Mouse (Mus musculus) limb, embryonic 15.5 days (tissue): Measurements from ENCODE around the gene Cmklr1. TPM values are rescaled to one million over a fixed set of nuclear protein-coding genes. Genes with fewer than 3 reads are reported as not detected.

Experiments
- ATAC-seq: fragments of 200-750 bp; cut with Nextera tagmentation; 2 replicates; pipeline ENCODE4 v1.8.0; 2017; ENCODE audit warnings: low read depth, moderate TSS enrichment; ENCODE audit not compliant: insufficient number of reproducible peaks, low FRiP score, low TSS enrichment
- H3K27ac ChIP-seq: fragments of 300-500 bp; sonication (generic); 2 replicates; pipeline ENCODE4 v1.5.1; 2015; ENCODE audit warnings: moderate library complexity, mild to moderate bottlenecking, inconsistent platforms
- H3K27me3 ChIP-seq: fragments of 300-500 bp; sonication (generic); 2 replicates; pipeline ENCODE4 v1.6.1; 2015; ENCODE audit warnings: inconsistent platforms
- H3K36me3 ChIP-seq: fragments of 300-500 bp; sonication (generic); 2 replicates; pipeline ENCODE4 v1.6.1; 2015; ENCODE audit warnings: inconsistent platforms
- H3K4me1 ChIP-seq: fragments of 300-500 bp; sonication (generic); 2 replicates; pipeline ENCODE4 v1.6.1; 2015; ENCODE audit warnings: inconsistent platforms
- H3K4me2 ChIP-seq: fragments of 300-500 bp; sonication (generic); 2 replicates; pipeline ENCODE4 v1.6.1; 2015; ENCODE audit warnings: mild to moderate bottlenecking, inconsistent platforms
- H3K4me3 ChIP-seq: fragments of 300-500 bp; sonication (generic); 2 replicates; pipeline ENCODE4 v1.5.1; 2015; ENCODE audit warnings: mild to moderate bottlenecking, inconsistent platforms
- H3K9ac ChIP-seq: fragments of 300-500 bp; sonication (generic); 2 replicates; pipeline ENCODE4 v1.6.1; 2015; ENCODE audit warnings: inconsistent platforms
- H3K9me3 ChIP-seq: fragments of 300-500 bp; sonication (generic); 2 replicates; pipeline ENCODE4 v1.6.1; 2016; ENCODE audit warnings: inconsistent platforms
- WGBS: fragments of 180-500 bp; shearing (Covaris S2); methylation state at CpG from one replicate; pipeline ENCODE4 v1.1.7; 2015; 5-methylcytosine and 5-hydroxymethylcytosine counted together
- polyA plus RNA-seq: library from polyadenylated mRNA; unstranded; fragments of >200 nt; fragmentation: Nextera tagmentation; extraction: Ambion mirVana; gene quantifications from 2 replicates; pipeline ENCODE4 v1.2.1, GENCODE M21; 2015

Cmklr1 gene
- polyA plus RNA-seq, 1 experiment from 2014 or later: 10.4 TPM

GRCm38 (mm10) chr5:113580248-113580647, 70.0 kb downstream of the Cmklr1 start:
- Histone ChIP-seq H3K27me3 (no peaks in the 10 kb centered on the region), H3K36me3 (no peaks in the 10 kb centered on the region), H3K9ac (no peak overlapping the region), H3K4me1 (0 out of 2 replicates have a peak, but pooled peaks cover 6% of the 10 kb centered on the region), H3K4me2 (no peak overlapping the region), H3K4me3 (no peak overlapping the region), H3K9me3 (no peaks in the 10 kb centered on the region), H3K27ac (no peak overlapping the region)
- ATAC-seq: no peak
- 49% methylated on average over 8 of the region's 8 CpGs for WGBS

GRCm38 (mm10) chr5:113579128-113579527, 71.1 kb downstream of the Cmklr1 start:
- Histone ChIP-seq H3K4me1 (0 out of 2 replicates have a peak, but pooled peaks cover 6% of the 10 kb centered on the region), H3K27ac (no peak overlapping the region), H3K9me3 (no peaks in the 10 kb centered on the region), H3K27me3 (no peaks in the 10 kb centered on the region), H3K36me3 (no peaks in the 10 kb centered on the region), H3K4me2 (no peak overlapping the region), H3K4me3 (no peak overlapping the region), H3K9ac (no peak overlapping the region)
- WGBS: 70% methylated on average over 4 of the region's 4 CpGs
- no peak for ATAC-seq

GRCm38 (mm10) chr5:113578428-113578827, 71.8 kb downstream of the Cmklr1 start:
- no peak overlapping the region for H3K27ac ChIP-seq
- no peak overlapping the region for H3K9ac ChIP-seq
- H3K27me3 ChIP-seq: no peaks in the 10 kb centered on the region
- H3K4me1 ChIP-seq: 0 out of 2 replicates have a peak, but pooled peaks cover 6% of the 10 kb centered on the region
- no peak overlapping the region for H3K4me2 ChIP-seq
- no peaks in the 10 kb centered on the region for H3K9me3 ChIP-seq
- no peak overlapping the region for H3K4me3 ChIP-seq
- no peak for ATAC-seq
- no peaks in the 10 kb centered on the region for H3K36me3 ChIP-seq
- WGBS: 82% methylated on average over 6 of the region's 6 CpGs

GRCm38 (mm10) chr5:113577555-113577954, 72.7 kb downstream of the Cmklr1 start:
- no peak overlapping the region for H3K4me2 ChIP-seq
- H3K4me1 ChIP-seq: 0 out of 2 replicates have a peak, but pooled peaks cover 6% of the 10 kb centered on the region
- no peak for ATAC-seq
- H3K9me3 ChIP-seq: no peaks in the 10 kb centered on the region
- WGBS: 66% methylated on average over 7 of the region's 7 CpGs
- no peak overlapping the region for H3K9ac ChIP-seq
- no peaks in the 10 kb centered on the region for H3K36me3 ChIP-seq
- no peak overlapping the region for H3K4me3 ChIP-seq
- H3K27me3 ChIP-seq: no peaks in the 10 kb centered on the region
- H3K27ac ChIP-seq: no peak overlapping the region

GRCm38 (mm10) chr5:113570056-113570717, 80.0 kb downstream of the Cmklr1 start:
- WGBS: 25% methylated on average over 7 of the region's 7 CpGs
- Histone ChIP-seq H3K9ac (no peak overlapping the region), H3K4me2 (no peak overlapping the region), H3K36me3 (no peaks in the 10 kb centered on the region), H3K27ac (no peak overlapping the region), H3K4me3 (no peak overlapping the region), H3K27me3 (no peaks in the 10 kb centered on the region), H3K4me1 (no peaks in the 10 kb centered on the region), H3K9me3 (no peaks in the 10 kb centered on the region)
- no peak for ATAC-seq

- Histone ChIP-seq H3K27ac (no peak overlapping the region), H3K36me3 (no peaks in the 10 kb centered on the region), H3K4me1 (no peaks in the 10 kb centered on the region), H3K9ac (no peak overlapping the region), H3K9me3 (no peaks in the 10 kb centered on the region), H3K27me3 (no peaks in the 10 kb centered on the region), H3K4me2 (no peak overlapping the region), H3K4me3 (no peak overlapping the region)
- no peak for ATAC-seq
- 77% methylated on average over 12 of the region's 12 CpGs for WGBS
Measured at GRCm38 (mm10) chr5:113565858-113566257, 84.4 kb downstream of the Cmklr1 start.

- no peak for ATAC-seq
- Histone ChIP-seq H3K9me3 (no peaks in the 10 kb centered on the region), H3K36me3 (no peaks in the 10 kb centered on the region), H3K4me2 (no peak overlapping the region), H3K4me1 (no peaks in the 10 kb centered on the region), H3K27me3 (no peaks in the 10 kb centered on the region), H3K27ac (no peak overlapping the region), H3K4me3 (no peak overlapping the region), H3K9ac (no peak overlapping the region)
- 77% methylated on average over 10 of the region's 10 CpGs for WGBS
Measured at GRCm38 (mm10) chr5:113565101-113565854, 84.9 kb downstream of the Cmklr1 start.

- Histone ChIP-seq H3K9ac (no peak overlapping the region), H3K27me3 (no peaks in the 10 kb centered on the region), H3K36me3 (no peaks in the 10 kb centered on the region), H3K27ac (no peak overlapping the region), H3K4me1 (no peaks in the 10 kb centered on the region), H3K4me2 (no peak overlapping the region), H3K4me3 (no peak overlapping the region), H3K9me3 (no peaks in the 10 kb centered on the region)
- 20% methylated on average over 4 of the region's 4 CpGs for WGBS
- no peak for ATAC-seq
Measured at GRCm38 (mm10) chr5:113564463-113564862, 85.8 kb downstream of the Cmklr1 start.

Other genes with a start within 250 kb of the Cmklr1 start
- gene Wscd2, start 160.1 kb downstream of the Cmklr1 start, polyA plus RNA-seq: 9.1 and 11.0 TPM in 2 replicates
- gene 1700069L16Rik, start 74.3 kb upstream of the Cmklr1 start, polyA plus RNA-seq: not detected in 2 replicates
- 9.0 and 9.3 TPM in 2 replicates for gene Ficd, start 85.4 kb upstream of the Cmklr1 start, polyA plus RNA-seq
- gene Sart3, start 122.1 kb upstream of the Cmklr1 start, polyA plus RNA-seq: 38.4 and 45.9 TPM in 2 replicates
- gene Iscu, start 122.3 kb upstream of the Cmklr1 start, polyA plus RNA-seq: 91.0 and 99.0 TPM in 2 replicates
- 202 and 204 TPM in 2 replicates for gene Tmem119, start 150.1 kb upstream of the Cmklr1 start, polyA plus RNA-seq
- 5.5 and 8.3 TPM in 2 replicates for gene Selplg, start 182.2 kb upstream of the Cmklr1 start, polyA plus RNA-seq